Mouse (Mus musculus): Measurements from ENCODE around the gene Cilp2.

Cilp2 gene

DNA sequence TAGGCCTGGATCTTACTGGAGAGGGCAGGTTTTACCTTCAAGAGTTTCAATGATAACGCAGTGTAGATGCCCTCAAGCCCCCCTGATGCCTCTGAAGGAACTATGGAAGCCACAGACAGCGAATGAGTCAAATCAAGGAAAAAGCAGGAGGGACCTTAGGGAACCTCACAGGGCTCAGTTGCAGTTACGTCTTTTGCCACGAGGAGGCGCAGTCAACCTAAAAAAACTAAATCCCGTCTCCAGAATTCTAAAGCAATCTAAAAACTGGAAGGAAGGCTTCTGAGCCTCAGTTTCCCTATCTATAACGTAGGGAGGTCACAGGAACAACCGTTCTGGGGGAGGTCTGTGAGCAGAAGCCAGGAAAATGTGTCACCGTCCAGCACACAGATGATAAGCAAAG lies 13.3 kb downstream of the Cilp2 start:
- DNase-seq (ENCODE audit: low spot score), result peak; percentile 84

DNA sequence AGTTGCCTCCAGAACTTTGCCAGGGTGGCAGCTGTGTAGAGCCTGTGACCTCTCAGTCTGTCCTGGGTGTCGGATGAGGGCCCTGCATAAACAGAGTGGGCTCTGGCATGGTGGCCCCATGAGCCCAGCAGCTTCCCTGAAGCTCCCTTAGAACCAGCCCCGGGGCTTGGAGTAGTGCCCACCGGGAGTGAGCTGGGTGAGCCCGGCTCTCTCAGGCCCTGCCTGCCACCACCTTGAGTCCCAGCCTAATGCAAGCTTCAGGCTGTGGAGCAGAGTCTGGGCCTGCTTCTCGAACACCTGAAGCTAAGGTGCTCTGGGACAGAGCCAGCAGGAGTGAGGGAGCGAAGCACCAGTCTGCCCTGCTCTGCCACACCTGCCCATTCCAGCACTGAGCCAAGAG lies 16.6 kb downstream of the Cilp2 start:
- no peak for DNase-seq (ENCODE audit: low spot score)

DNA sequence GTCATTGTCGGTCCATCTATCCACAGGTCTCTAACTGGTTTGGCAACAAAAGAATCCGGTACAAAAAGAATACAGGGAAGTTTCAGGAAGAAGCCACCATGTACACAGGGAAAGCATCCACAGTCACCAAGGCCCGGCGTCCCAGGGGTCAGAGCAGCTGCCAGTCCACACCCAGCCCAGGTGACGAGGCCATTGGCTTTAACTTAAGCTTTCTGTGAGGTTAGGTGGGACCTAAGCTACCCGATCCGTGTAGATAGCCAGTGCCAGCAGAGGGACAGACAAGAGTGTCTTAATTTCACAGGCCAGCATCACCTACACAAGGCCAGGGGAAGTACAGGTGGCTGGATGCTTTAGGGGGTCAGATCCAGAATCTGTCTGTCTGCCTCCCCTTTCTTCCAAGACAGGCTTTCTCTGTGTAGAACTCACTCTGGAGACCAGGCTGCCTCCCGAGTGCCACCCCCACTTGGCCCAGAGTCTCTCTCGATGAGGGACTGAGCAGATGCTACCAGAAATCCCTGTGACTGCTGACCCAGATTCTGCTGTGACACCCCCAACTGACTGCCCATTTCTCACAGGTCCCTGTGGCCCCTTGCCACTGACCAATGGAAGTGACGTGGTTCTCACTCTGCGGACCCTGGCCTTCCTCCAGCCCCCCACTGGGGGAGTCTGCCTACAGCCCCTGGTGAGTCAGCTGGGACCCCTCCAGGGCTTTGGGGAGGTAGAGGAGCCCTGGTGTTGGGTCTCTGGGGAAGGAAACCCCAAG lies 17.3 kb downstream of the Cilp2 start:
- no peak for DNase-seq (ENCODE audit: low spot score)

DNA sequence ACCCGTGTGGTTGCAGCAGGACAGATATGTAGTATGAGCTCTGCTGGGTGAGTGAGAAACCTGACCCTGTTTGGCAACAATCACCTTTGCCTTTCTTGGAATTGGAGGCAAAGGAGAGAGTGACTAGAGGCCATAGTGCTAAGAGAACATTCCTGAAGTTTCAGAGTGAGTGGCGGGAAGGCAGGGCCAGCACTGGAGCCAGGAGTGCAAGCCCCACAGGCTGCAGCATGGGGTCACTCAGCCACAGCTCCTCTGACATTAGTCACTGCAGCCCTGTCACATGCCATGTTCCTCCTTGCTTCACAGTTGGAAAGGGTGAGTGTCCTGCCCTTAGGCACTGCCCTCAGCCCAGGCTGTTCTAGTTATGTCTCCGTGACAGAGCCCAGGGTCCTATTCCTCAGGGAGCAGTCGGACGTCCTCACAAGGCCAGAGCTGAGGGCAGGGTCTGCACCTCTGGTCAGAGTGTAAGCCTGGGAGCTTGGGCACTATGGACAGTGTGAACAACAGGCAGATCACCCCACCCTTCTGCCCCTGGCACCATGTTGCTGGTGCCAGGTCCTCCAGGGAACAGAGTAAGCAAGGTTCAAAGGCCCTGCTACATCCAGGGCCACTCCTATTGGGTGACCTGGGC lies 19.7 kb downstream of the Cilp2 start:
- DNase-seq (ENCODE audit: low spot score), result no peak

DNA sequence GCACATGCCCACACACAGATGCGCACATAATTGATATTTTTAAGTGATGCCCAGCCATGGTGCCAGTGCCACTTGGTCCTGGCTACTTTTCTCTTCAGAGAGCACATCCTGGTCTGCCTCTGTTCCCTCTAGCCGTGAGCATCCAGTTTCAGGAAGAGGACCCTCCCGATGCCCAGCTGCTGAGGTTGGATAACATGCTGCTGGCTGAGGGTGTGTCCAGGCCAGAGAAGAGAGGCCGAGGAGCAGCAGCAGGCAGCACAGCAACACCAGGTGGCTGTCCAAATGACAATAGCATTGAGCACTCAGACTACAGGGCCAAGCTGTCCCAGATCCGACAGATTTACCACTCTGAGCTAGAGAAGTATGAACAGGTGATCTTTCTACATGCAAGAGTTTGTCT lies 23.3 kb downstream of the Cilp2 start:
- no peak for DNase-seq (ENCODE audit: low spot score)

DNA sequence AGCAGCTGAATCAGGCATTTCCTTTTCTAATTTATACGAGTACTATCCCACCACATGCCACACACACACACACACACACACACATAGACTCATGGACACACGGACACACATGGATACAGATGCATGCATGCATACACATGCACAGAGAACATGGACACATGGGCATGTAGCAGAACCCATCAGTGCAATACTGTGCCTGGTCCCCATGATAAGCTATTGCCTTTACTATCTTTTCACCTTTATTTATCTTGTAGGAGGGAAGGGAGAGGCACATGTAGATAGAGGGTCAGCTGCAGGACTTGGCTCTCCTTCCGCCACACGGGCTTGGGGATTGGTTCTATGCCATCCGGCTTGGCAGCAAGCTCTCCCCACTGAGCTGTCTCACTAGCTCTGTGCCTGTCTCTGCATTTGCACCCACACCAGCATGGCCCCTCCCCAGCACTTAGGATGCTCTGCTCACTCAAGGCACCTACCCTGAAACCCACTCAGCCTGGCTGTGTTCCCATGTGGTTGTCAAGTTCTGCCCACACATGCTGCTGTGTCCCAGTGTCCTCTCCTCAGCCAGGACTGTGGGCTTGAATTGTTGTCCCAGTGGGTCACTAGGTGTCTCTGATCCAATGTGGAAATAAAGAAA lies 24.0 kb downstream of the Cilp2 start:
- no peak for DNase-seq (ENCODE audit: low spot score)

DNA sequence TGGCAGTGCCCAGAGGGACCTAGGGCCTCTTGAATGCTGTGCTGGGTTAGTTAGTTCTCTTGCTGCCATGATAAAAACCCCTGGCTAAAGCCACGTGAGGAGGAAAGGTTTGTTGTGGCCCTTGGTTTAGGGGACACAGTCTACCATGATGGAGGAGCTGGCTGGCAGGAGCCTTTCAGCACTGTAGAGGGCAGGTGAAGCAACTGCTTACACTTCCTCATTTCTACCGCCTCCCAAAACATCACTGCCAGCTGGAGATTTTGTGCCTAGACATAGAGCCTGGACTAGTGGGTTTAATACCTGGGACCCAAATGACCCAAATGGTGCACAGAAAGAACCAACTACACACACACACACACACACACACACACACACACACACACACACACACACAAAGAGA lies 26.2 kb downstream of the Cilp2 start:
- DNase-seq (ENCODE audit: low spot score), result no peak

DNA sequence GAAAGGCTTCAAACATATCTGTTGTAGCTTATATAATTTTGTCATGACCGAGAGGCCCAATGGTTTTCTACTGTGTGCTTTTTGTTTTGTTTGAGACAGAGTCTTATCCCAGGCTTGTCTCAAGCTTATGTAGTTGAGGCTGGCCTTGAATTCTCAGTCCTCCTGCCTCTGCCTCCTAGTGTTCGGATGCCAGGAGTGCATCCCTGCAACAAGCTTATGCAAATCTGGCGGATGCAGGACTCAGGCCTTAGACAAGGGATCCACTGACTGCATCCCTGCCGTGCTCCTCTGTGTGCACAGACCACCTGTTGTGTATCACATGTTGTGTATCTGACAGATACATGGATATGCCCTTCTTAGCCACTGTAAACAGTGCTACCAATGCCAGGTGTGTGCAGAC lies 26.7 kb downstream of the Cilp2 start:
- peak; percentile 37 for DNase-seq (ENCODE audit: low spot score)

DNA sequence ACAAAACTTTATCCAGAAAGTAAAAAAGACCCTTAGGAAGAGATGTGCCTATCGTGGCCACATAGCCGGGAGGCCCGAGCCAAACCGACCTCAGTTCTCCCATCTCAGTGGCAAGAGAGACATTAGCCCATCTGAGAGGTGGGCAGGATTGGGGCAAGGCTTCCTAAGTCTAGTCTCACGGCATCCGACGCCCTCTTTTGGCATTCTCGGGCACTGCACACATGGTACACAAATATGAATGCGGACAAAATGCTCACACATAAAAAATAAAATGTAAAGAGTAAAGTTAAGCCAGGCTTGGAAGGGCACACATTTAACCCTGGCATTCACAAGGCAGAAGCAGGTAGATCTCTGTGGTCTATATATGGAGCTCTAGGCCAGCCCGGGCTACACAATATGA lies 33.6 kb downstream of the Cilp2 start:
- no peak for DNase-seq (ENCODE audit: low spot score)

DNA sequence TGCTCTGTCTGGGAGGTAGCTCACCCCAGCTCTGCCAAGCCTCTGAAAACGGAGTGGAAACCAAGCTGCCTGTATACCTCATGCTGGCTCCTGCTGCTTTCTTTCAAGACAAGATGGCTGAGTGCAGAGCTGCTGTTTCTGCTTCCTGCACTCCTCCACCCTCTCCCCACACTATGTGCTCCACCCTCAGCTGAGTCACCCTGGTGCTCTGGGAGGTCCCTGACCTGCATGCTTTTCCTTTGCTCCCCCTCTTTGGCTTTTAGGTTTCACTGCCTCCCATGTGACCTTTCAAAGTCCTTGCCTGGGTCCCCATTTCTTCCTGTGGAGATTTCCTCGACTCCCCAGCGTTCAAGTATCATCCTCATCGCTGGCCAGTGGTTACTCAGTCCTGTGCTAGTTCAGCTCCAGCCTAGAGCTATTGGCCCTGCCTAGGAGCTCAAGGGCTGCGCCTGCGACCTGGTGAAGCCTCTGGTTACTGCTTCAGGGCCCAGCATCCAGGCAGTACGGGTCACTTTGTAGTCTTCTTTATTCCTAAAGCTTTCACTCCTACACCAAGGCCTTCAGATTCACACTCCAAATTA lies 36.5 kb downstream of the Cilp2 start:
- DNase-seq (ENCODE audit: low spot score), result no peak

DNA sequence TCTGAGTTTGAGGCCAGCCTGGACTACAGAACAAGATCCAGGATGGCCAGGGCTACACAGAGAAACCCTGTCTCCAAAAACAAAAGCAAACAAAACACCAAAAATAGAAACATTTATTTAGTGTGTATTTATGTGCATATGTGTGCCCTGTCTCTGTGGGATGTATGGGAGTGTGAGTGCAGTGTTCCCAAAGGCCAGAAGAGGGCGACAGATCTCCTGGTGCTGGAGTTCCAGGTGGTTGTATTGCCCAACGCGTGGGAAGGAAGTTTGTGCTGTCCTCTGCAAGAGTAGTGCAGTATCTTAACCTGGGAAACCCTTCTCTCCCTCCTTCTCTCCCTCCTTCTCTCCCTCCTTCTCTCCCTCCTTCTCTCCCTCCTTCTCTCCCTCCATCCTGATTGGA lies 37.6 kb downstream of the Cilp2 start:
- DNase-seq (ENCODE audit: low spot score), result peak; percentile 17

DNA sequence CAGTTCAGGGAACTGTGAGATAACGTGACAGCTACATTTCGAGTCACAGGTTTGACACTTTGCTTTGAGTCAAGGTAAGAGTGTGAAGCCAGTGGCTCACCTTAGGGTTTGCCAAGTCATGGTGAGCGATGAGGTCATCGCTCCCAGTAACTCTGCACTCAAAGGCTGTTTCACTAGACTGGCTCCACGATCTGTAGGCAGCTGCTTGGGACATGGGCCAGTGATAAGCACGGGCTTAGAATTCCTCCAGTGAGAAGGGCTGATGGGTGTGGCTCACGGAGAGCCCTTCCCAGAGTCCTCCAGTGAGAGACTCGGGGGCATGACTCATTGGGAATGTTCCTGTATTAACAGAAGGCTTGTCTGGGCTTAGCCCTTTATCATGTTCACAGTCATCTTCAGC lies 38.5 kb downstream of the Cilp2 start:
- DNase-seq (ENCODE audit: low spot score), result no peak

DNA sequence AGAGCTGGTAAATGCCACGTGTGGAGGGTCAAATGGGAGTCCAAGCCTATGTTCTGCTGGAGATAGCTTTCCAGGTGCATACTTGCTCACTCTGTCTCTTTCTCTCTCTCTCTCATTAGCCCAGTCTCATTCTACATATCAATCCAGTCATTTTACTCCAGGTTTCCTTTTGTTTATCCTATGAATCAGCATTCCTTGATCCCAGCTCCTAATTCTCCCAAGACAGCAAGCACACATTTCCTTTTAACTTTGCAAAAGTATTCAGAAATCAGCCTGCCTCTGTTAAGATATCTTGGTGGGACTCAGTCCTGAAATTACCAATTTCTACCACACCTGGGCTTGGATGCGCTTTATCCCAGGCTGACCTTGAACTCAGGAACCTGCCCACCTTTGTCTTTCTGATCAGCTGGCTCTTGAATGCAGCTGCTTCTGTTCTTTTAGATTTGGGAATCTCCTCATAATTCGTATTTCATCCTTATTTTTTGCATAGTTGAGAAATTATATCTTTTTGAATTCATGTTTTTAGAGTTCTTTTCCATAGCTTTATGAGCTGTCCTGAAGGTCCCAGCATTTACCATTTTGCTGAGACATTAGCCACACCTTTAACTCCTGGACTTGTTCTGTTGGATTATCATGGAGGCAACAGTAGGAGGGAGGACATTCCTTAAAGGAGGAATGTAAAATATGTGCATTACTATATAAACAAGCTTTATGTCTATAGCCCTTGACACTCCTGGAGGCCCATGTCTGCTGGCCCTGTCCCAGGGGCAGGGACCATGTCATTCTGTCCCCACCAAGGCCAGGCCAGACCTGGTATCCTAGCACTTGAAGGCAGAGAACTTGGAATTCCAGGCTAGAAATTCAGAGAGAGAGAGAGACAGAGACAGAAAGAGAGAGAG lies 40.1 kb downstream of the Cilp2 start:
- DNase-seq (ENCODE audit: low spot score), result no peak

DNA sequence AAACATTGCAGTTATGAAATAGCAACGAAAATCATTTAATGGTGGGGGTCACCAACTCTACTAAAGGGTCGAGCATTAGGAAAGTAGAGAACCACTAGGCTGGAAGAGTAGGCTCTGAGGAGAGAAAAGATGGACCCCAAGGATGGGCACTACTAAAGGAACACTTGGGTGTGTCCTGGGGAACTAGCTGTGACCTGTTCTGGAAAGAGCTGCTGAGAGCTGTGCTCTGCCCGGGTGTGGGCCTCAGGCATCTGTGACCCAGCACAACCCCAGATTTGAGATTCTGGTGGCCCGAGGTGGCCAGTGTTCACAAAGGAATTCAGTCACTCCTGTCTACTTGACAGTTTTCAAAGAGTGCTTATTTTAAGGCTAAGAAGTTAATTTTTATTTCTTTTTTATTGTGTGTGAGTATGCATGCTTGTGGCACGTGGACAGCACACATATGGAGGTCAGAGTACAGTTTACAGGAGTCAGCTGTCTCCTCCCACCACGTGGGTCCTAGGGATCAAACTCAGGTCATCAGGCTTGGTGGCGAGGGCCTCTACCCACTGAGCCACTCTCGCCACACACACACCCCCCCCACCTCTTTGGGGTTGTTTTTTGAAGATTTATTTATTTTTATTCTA lies 50.3 kb downstream of the Cilp2 start:
- no peak for DNase-seq (ENCODE audit: low spot score)

DNA sequence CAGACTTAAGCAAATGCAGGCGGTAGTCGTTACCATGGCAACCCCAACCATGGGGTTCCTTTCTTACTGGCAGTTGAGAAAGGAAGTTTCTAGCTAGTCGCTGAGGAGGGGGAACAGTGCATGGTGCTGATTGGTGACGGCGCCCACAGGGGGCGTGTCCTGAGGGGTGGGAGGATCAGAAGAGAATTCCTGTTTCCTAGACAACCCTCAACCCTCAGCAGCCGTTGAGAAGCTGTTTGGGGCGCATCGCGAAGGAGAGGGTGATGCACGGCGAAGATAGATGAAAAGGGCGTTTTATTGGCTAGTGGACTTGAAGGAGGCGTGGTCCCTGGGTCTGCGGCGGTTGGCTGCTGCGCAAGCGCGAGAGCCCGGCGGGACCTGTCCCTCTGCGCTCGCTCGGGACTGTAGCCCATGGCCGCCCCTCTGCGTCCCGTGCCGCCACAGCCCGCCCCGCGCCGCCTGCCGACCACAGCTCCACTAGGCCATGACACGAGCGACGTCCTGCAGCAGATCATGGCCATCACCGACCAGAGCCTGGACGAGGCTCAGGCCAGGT lies 55.1 kb downstream of the Cilp2 start, which contains the start of gene Pbx4:
Gene Pbx4, plus strand, starts transcription at position 194 of the 556 bp plus-strand sequence.
- DNase-seq (ENCODE audit: low spot score), result peak; percentile 99

All from embryo, embryonic 10.5 days (tissue).